Mouse (Mus musculus) 416B (cell line): Measurements from ENCODE around the gene Trpm7.
"Not testable (repeated sequence)": the region's sequence is repeated elsewhere in the genome, so short reads cannot be mapped to it uniquely, and the experiment has no call there.

Source experiments
- DNase-seq: peaks from one replicate; pipeline ENCODE4 v3.0.0; 2011; ENCODE audit warnings: low read depth

Gene Trpm7

GRCm38 (mm10) chr2:126875871-126876796 is at the start of gene Trpm7:
Trpm7 (minus strand) TSS chr2:126876230.
- DNase-seq, result peak; percentile 96

GRCm38 (mm10) chr2:126920358-126921060 is 44.5 kb upstream of the Trpm7 start:
- DNase-seq, result peak; percentile 58

DNA sequence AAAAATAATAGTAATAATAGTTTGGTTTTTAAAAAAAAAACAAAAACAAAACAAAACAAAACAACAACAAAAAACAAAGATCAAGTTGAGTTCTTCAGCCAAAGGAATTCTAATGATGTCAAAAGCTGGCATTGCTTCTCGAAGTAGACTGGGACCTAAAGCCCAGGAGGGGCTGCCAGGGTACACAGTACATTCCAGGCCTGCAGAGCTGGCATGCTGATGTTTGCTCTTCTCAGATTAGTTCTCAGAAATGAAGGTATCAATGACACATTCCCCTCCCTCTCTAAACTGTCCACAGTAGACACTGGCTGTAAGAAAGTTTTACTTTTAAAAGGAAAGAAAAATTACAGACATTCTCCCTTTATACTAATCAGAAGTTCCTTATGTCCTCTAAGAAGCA is 40.2 kb upstream of the Trpm7 start:
- no peak for DNase-seq

GRCm38 (mm10) chr2:126914096-126914495 is 38.1 kb upstream of the Trpm7 start:
- no peak for DNase-seq

GRCm38 (mm10) chr2:126904162-126904561 is 28.1 kb upstream of the Trpm7 start:
- peak; percentile 37 for DNase-seq

- DNase-seq, result no peak
These were observed 21.5 kb upstream of the Trpm7 start for GRCm38 (mm10) chr2:126897511-126897910.

DNA sequence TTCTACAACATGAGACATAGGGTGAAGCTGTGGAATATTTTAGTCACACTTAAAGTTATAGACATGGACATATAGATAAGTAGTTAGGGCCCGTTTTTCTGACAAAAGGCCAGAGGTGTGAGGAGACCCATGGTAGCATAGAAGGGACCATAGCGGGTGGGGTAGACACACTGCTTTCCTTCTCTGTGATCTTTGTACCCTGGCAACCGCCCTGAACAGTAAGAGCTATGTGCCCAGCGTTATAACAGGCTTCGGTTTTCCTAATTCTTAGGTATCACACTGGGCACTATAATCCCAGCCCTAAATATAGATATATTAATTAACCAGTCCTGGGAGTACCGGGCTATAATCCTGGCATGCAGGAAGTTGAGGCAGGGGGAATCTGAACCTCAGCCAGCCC is 20.9 kb upstream of the Trpm7 start:
- no peak for DNase-seq

DNA sequence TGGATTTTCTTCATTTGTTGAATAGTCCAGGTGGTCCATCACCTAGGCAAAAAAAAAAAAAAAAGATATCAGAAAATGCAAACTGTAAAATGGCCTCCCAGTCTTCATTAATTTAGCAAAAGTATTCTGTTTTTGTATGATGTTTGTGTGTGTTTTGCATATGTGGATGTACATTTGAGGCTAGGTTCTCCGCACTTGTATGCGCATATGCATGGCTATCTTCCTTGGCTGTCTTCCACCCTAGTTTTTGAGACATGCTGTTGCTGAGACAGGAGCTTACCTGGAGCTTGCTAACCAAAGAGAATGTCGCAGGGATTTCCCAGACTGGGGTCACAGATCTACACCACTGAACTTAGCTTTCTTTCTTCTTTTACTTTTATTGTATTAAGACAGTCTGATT is 18.2 kb upstream of the Trpm7 start:
- DNase-seq, result no peak

DNA sequence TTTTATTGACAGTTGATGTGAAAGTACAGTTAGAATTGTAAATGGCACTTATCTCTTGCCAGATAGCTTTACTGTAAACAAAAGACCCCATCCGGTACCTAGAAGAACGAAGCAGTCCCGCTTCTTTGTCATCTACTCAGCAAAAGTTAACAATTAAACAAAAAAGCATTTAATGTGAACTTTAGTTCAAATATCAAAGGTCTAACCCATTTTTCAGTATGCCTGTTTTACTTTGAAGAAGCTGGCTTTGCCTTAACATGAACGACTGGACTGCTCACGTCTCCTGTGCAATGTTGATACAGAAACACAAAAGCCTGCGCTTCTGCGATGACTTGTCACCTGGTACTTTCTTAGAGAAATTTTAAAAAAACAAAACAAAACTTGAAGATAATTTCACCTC is 16.3 kb upstream of the Trpm7 start:
- DNase-seq, result no peak

DNA sequence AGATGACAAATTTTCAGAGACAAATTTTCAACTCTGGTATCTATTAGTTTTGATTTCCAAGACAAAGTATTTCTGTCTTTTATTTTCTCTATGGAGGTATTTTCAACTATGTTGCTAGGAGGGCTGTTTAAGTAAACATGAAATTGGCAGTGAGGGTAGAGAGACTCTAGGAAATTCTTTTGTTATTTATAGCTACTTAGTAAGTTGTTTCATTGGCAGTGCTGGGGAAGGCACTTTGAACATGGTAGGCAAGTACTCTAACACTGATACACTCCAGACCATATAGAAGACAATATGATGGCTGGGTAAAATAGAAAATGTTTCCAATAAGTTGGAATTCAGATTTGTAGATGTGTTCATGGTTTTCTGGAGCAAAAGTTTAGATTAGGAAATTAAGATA is 15.7 kb upstream of the Trpm7 start:
- no peak for DNase-seq

GRCm38 (mm10) chr2:126887141-126887540 is 11.1 kb upstream of the Trpm7 start:
- no peak for DNase-seq

- DNase-seq, result no peak
These were observed 9.8 kb upstream of the Trpm7 start for GRCm38 (mm10) chr2:126885871-126886270.

GRCm38 (mm10) chr2:126882711-126883110 is 6.7 kb upstream of the Trpm7 start:
- not testable (repeated sequence) for DNase-seq

- DNase-seq, result no peak
These were observed 2.0 kb upstream of the Trpm7 start for GRCm38 (mm10) chr2:126877991-126878390.

- DNase-seq, result peak; percentile 68
These were observed 554 bp downstream of the Trpm7 start for GRCm38 (mm10) chr2:126875516-126875835.

DNA sequence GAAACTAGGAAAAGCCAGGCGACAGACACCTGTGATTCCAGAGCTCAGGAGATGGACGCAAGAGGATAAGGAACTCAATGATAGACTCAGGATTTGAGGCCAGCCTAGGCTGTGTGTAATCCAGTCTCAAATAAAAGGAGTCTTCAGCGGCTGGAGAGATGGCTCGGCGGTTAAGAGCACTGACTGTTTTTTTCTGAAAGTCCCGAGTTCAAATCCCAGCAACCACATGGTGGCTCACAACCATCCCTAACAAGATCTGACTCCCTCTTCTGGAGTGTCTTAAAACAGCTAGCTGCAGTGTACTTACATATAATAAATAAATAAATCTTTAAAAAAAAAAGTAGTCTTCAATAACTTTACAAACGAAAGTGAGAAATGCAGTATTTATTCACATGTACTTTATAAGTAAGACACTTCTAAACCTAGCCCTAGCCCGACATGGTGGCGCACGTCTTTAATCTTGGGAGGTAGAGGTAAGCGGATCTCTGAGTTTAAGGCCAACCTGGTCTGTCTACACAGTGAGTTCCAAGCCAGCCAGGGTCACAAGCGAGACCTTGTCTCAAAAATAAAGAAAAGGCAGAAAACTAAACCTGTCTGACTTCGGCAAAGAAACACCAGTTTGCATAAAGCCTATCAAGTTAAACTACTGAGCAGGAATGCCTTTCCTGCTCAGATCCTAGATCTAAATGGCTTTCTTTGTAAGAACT is 1.1 kb downstream of the Trpm7 start:
- DNase-seq, result peak; percentile 63

- DNase-seq, result no peak
These were observed 9.7 kb downstream of the Trpm7 start for GRCm38 (mm10) chr2:126866301-126866700.

DNA sequence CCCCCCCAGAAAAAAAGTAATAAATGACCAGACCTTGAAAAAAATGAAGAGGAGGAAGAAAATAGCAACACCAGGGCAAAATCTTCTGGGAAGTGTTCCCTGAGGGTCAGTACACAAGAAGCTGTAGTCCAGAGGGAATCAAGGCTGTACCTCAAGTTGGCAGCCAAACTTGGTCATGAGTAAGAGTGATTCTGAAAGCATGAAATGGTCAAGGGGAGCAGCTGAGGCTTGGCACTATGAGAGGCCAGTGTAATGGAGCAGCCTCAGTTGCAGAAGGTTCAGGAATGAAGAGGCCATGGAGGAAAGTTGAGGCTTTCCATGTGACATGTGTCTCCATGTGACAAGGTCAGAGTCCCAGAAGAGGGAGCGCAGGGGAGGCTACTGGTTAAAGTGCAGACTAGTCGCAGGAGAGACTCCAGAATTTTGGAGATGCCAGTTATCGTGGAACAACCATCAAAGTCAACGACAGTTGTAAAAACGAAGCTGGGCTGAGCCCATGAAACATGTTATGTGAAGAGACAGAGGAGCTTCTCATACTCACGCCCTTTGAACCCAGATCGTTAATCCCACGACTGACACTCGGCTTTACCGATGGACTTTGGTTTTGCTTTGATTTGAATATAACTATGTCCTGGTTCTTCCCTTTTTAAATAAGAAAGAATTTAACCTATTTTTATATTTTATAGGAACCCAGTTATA is 10.4 kb downstream of the Trpm7 start:
- no peak for DNase-seq

DNA sequence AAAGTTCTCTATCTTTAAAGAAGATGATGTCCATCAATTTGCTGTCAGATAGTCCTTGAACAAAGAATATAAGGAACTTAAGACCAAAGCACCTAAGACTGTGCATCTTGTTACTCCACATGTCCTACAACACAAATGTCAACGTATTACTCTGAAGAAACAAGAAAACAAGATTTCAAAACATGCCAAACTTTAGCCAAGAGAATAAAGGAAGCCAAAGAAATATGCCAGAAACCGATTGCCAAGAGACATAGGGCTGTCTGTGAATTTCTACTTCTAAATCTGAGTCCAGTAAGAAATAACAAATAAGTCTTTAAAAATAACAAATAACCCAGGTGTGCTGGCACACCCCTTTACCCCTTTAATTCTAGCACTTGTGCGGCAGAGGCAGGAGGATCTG is 11.0 kb downstream of the Trpm7 start:
- no peak for DNase-seq

GRCm38 (mm10) chr2:126844751-126845150 is 31.3 kb downstream of the Trpm7 start:
- DNase-seq, result peak; percentile 51

GRCm38 (mm10) chr2:126838848-126839247 is 37.2 kb downstream of the Trpm7 start:
- DNase-seq, result peak; percentile 72

DNA sequence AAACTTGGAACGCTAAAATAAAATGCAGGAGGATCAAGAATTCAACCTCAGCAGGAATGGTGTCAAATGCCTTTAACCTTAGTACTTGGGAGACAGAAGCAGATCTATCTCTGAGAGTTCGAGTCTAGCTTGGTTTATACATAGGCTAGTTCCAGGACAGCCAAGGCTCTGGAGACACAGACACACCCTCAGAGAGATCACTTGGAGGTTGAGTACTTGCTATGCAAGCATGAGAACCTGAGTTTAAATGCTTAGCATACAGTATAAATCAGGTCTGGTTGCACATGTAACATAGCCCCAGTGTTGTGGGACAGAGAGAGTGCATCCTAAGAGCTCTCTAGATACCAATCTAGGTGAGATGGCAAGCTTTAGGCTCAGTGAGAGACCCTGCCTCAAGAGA is 58.6 kb downstream of the Trpm7 start:
- DNase-seq, result no peak
